Mouse (Mus musculus) forebrain, embryonic 10.5 days (tissue): Measurements from ENCODE around the gene Adh1. TPM values are rescaled to one million over a fixed set of nuclear protein-coding genes. Genes with fewer than 3 reads are reported as not detected.

Source experiments
- DNase-seq: peaks from one replicate; pipeline ENCODE4 v3.0.0-alpha.2; 2017; ENCODE audit warnings: low spot score; ENCODE audit errors: extremely low spot score
- H3K27ac ChIP-seq: fragments of 300-500 bp; sonication (generic); 2 replicates; pipeline ENCODE4 v1.5.1; 2016; ENCODE audit warnings: mild to moderate bottlenecking
- H3K27me3 ChIP-seq: fragments of 300-500 bp; sonication (generic); 2 replicates; pipeline ENCODE4 v1.6.1; 2016; ENCODE audit warnings: mild to moderate bottlenecking; ENCODE audit not compliant: poor library complexity, severe bottlenecking
- H3K36me3 ChIP-seq: fragments of 300-500 bp; sonication (generic); replicated peaks from 2 replicates; pipeline ENCODE4 v1.6.1; 2016; ENCODE audit warnings: mild to moderate bottlenecking, moderate library complexity
- H3K4me1 ChIP-seq: fragments of 300-500 bp; sonication (generic); 2 replicates; pipeline ENCODE4 v1.6.1; 2016
- H3K4me3 ChIP-seq: fragments of 300-500 bp; sonication (generic); 2 replicates; pipeline ENCODE4 v1.5.1; 2016; ENCODE audit warnings: mild to moderate bottlenecking, moderate library complexity
- H3K9me3 ChIP-seq: fragments of 300-500 bp; sonication (generic); 2 replicates; pipeline ENCODE4 v1.6.1; 2016; ENCODE audit warnings: mild to moderate bottlenecking, moderate library complexity
- WGBS: fragments of 180-500 bp; shearing (Covaris S2); methylation state at CpG from one replicate; pipeline ENCODE4 v1.1.7; 2016; 5-methylcytosine and 5-hydroxymethylcytosine counted together
- polyA plus RNA-seq: library from polyadenylated mRNA; unstranded; fragments of >200 nt; fragmentation: Nextera tagmentation; extraction: Ambion mirVana; gene quantifications from 2 replicates; pipeline ENCODE4 v1.2.1, GENCODE M21; 2016

Gene Adh1
- polyA plus RNA-seq, 1 experiment from 2014 or later, result 0.17 TPM

- Histone ChIP-seq H3K4me1 (peaks cover 15% of the 10 kb centered on the region), H3K9me3 (no peaks in the 10 kb centered on the region), H3K4me3 (no peak overlapping the region), H3K36me3 (no peaks in the 10 kb centered on the region), H3K27ac (no peak overlapping the region), H3K27me3 (no peaks in the 10 kb centered on the region)
- WGBS, result 62% methylated on average over 4 of the region's 4 CpGs
- DNase-seq, result no peak
Measured at GRCm38 (mm10) chr3:138304489-138304871, 43.7 kb downstream of the Adh1 start.

DNA sequence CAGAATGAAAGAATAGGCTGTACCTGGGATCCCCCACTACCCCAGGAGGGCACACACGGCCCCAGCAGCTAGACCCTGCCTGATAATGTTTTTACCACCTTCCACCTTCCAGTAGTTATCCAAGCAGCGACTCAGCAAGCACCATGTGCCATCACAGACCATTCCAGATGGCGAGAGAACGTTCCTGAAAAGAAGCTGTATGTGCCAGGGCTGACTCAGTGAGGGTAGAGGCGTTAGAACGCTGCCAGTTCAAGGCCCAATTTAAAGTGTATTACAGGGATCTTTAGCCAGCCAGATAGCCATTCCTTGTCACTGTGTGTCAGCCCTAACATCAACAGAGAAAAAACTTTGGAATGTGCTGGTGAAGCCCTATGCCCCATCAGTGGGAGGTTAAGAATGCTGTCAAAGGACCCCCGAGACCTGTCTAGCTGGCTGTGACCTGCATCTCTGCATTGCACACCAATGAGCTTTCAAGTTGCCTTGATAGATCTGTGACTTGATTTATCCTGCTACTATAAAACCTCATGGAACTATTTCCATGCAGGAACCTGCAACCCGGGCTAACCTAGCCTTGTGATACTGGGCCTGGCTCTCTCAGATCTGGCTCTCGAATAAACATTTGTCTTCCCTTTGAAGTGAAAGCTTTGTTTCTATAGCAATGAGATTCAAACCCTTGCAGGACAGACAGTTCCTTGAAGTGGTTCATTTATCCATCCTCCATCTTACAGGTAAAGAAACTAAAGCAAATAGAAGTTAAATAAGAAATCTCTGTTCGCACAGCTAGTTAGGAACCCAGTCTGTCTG is 44.9 kb downstream of the Adh1 start:
- Histone ChIP-seq H3K27ac (no peak overlapping the region), H3K36me3 (no peaks in the 10 kb centered on the region), H3K9me3 (no peaks in the 10 kb centered on the region), H3K4me1 (peaks cover 15% of the 10 kb centered on the region), H3K27me3 (no peaks in the 10 kb centered on the region), H3K4me3 (no peak overlapping the region)
- whole genome bisulfite sequencing, result 81% methylated on average over 10 of the region's 10 CpGs
- no peak for DNase-seq

GRCm38 (mm10) chr3:138306290-138306683 is 45.5 kb downstream of the Adh1 start:
- no peaks in the 10 kb centered on the region for H3K27me3 ChIP-seq
- no peaks in the 10 kb centered on the region for H3K9me3 ChIP-seq
- no peaks in the 10 kb centered on the region for H3K36me3 ChIP-seq
- DNase-seq, result no peak
- peaks cover 15% of the 10 kb centered on the region for H3K4me1 ChIP-seq
- WGBS, result 68% methylated on average over 8 of the region's 8 CpGs
- H3K27ac ChIP-seq, result no peak overlapping the region
- H3K4me3 ChIP-seq, result no peak overlapping the region

DNA sequence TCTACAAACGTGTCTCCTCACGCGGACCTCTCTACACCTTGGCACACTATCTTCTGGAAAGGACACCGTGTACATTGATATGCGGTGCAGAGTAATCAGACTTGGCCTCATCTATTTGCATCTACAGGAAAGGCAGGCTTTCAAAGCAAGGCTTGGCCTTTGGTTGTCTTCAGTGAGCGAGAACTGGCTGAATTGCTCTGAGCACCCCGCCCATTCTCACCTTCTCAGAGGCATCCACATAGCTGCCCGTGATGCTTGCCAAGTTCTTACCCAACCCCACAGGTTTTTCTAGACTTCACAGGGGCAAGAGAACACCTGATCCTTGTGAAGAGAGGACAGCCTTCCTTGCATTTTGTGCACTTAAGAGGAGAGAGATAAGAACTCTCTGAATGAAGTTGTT is 49.1 kb downstream of the Adh1 start:
- no peaks in the 10 kb centered on the region for H3K9me3 ChIP-seq
- H3K4me1 ChIP-seq, result peaks cover 6% of the 10 kb centered on the region; the same call in 1 of the 2 replicates
- no peaks in the 10 kb centered on the region for H3K27me3 ChIP-seq
- no peak for DNase-seq
- no peak overlapping the region for H3K27ac ChIP-seq
- WGBS, result 93% methylated on average over 8 of the region's 8 CpGs
- H3K36me3 ChIP-seq, result no peaks in the 10 kb centered on the region
- no peak overlapping the region for H3K4me3 ChIP-seq

- 81% methylated on average over 6 of the region's 6 CpGs for WGBS
Measured at GRCm38 (mm10) chr3:138311015-138311414, 50.2 kb downstream of the Adh1 start.

DNA sequence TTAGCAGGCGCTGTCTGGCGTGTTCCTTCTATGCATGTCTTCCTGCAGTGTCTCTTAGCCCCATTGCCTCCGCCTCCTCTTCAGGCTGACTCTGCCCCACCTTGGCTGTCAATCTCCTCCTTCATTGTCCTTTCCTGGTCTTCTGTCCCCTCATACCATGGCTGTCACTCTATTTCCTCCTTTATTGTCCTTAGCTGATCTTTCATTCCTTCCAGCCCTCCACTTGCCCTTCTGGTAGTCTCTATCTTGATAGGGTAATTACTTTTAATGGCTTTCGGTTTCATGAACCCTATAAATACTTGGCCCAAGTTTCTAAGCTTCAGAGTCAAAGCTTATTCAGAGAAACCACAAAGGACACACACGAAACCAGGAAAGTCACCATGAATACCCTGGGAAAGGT is 52.2 kb downstream of the Adh1 start, which contains the start of gene Adh6a:
Adh6a (plus strand) TSS at position 322 of the 400 bp plus-strand sequence.
- H3K4me1 ChIP-seq, result no peaks in the 10 kb centered on the region
- no peaks in the 10 kb centered on the region for H3K27me3 ChIP-seq
- H3K4me3 ChIP-seq, result no peak within 1 kb of the TSS
- no peak for DNase-seq
- 86% methylated on average over 5 of the region's 5 CpGs for WGBS
- no peak within 1 kb of the TSS for H3K27ac ChIP-seq
- H3K36me3 ChIP-seq, result no peaks in the 10 kb centered on the region
- H3K9me3 ChIP-seq, result no peaks in the 10 kb centered on the region

More at GRCm38 (mm10) chr3:138311015-138311414, 50.2 kb downstream of the Adh1 start:
- Histone ChIP-seq H3K9me3 (no peaks in the 10 kb centered on the region), H3K36me3 (no peaks in the 10 kb centered on the region), H3K4me3 (no peak overlapping the region), H3K27me3 (no peaks in the 10 kb centered on the region), H3K27ac (no peak overlapping the region), H3K4me1 (no peaks in the 10 kb centered on the region)
- DNase-seq, result no peak

DNA sequence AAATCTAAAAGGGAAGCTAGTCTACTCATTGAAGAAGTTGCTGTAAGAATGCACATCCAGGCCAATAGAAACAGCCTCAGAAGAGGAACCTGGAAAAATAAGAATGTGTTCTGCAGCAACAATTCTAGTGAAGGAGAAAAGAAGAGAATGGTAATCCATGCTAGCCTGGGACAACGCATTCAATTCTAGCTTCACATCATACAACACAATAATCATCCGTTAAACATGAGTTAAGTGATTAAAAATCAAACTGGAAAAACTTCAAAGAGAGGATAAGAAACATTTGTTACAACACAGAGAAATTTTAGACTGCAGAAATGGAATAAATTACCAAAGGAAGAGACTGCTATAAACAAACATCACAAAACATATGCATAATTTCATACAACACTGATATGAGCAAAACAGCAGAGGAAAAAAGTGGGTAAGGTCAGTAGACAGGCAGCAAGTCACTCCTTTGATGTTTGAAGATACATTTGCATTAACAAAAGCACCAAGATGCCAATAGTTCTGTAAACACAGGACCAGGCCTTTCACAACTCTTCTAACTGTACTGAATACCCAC is 56.2 kb downstream of the Adh1 start:
- no peak for DNase-seq
- no peaks in the 10 kb centered on the region for H3K27me3 ChIP-seq
- no peaks in the 10 kb centered on the region for H3K9me3 ChIP-seq
- H3K4me3 ChIP-seq, result no peak overlapping the region
- H3K4me1 ChIP-seq, result no peaks in the 10 kb centered on the region
- no peak overlapping the region for H3K27ac ChIP-seq
- H3K36me3 ChIP-seq, result no peaks in the 10 kb centered on the region
- WGBS, result 89% methylated on average over 2 of the region's 2 CpGs

GRCm38 (mm10) chr3:138325001-138325400 is 64.2 kb downstream of the Adh1 start:
- H3K27me3 ChIP-seq, result no peaks in the 10 kb centered on the region
- H3K9me3 ChIP-seq, result no peaks in the 10 kb centered on the region
- no peak overlapping the region for H3K4me3 ChIP-seq
- no peaks in the 10 kb centered on the region for H3K4me1 ChIP-seq
- DNase-seq, result no peak
- no peak overlapping the region for H3K27ac ChIP-seq
- WGBS, result 95% methylated on average over 17 of the region's 17 CpGs
- no peaks in the 10 kb centered on the region for H3K36me3 ChIP-seq

GRCm38 (mm10) chr3:138325466-138325865 is 64.7 kb downstream of the Adh1 start:
- H3K27me3 ChIP-seq, result no peaks in the 10 kb centered on the region
- H3K27ac ChIP-seq, result no peak overlapping the region
- no peaks in the 10 kb centered on the region for H3K4me1 ChIP-seq
- whole genome bisulfite sequencing, result 92% methylated on average over 6 of the region's 6 CpGs
- no peaks in the 10 kb centered on the region for H3K36me3 ChIP-seq
- H3K4me3 ChIP-seq, result no peak overlapping the region
- DNase-seq, result no peak
- no peaks in the 10 kb centered on the region for H3K9me3 ChIP-seq

- Histone ChIP-seq H3K4me3 (no peak overlapping the region), H3K9me3 (no peaks in the 10 kb centered on the region), H3K27ac (no peak overlapping the region), H3K27me3 (no peaks in the 10 kb centered on the region), H3K36me3 (no peaks in the 10 kb centered on the region), H3K4me1 (no peaks in the 10 kb centered on the region)
- 97% methylated on average over 8 of the region's 8 CpGs for WGBS
- DNase-seq, result no peak
Measured at GRCm38 (mm10) chr3:138333910-138334309, 73.1 kb downstream of the Adh1 start.

DNA sequence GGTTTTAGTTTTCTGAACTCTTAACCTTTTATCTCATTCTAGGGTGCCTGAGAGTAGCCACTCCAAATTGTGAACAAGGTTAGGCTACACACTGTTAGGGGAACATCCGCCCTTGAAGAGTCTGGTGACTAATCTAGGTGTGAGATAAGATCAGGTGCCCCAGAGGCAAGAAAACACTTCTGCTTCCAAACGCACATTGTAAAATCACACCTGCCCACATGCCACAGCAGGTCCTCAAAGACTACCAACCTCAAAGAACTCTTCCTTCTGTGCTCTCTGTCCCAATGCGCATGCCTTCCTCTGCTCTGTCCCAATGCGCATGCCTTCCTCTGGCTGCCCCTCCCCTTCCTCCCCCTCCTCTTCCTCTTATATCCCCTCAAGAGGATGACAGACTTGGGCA is 73.5 kb downstream of the Adh1 start:
- DNase-seq, result no peak
- WGBS, result 92% methylated on average over 4 of the region's 4 CpGs
- Histone ChIP-seq H3K27ac (no peak overlapping the region), H3K4me3 (no peak overlapping the region), H3K9me3 (no peaks in the 10 kb centered on the region), H3K4me1 (no peaks in the 10 kb centered on the region), H3K36me3 (no peaks in the 10 kb centered on the region), H3K27me3 (no peaks in the 10 kb centered on the region)

DNA sequence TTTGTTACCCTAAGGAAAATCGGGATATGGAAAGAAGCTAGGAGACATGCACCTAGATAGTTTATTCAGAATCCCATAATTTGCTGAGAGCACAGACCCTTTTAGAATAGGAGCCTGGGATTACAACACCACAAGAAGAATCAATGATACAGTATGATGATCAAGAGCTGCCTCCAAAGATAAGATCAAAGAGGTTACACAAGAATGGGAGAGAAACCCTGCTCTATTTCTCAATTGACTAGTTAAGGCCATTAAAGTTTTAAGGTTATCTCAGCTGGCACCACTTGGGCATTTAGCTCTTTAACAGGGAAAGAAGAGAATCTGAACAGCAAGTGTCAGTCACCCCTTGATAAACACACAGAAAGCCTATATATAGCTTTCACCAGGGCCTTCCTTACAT is 74.8 kb downstream of the Adh1 start:
- 95% methylated on average over 1 of the region's 1 CpGs for WGBS
- no peak for DNase-seq

DNA sequence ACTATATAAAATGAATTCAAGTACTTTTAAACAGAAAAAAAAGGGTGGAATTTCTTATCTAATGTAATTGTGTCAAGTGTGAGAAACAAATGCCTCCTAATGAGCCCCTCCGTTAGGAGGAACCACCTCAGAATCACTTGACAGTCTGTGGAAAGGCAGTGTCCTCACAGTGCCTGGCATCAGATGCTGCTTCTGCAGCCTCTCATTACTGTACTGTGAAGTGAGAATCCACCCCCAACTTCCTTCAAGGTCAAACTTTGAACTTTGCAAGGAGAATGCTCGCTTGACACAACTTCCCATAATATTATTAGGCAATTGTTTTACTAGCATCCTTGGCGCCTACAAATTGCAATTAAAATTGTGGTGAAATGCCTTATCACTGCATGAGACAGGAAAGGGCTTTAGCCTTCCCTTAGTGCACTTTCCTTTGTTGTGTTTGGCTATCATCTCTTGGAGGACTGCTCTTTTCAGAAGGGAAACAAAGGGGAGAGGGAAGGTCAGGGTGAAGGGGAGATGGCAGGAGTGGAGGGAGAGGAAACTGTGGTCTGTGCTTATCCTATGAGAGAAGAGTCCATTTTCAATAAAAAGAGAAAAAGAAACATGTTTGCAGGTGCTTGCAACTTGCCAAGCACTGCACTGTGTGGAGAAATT is 75.4 kb downstream of the Adh1 start:
- Histone ChIP-seq H3K27me3 (no peaks in the 10 kb centered on the region), H3K27ac (no peak overlapping the region), H3K4me3 (no peak overlapping the region), H3K36me3 (no peaks in the 10 kb centered on the region), H3K9me3 (no peaks in the 10 kb centered on the region), H3K4me1 (no peaks in the 10 kb centered on the region)
- DNase-seq, result no peak
- 82% methylated on average over 3 of the region's 3 CpGs for WGBS

More for the DNA sequence above, 74.8 kb downstream of the Adh1 start:
- H3K4me1 ChIP-seq, result no peaks in the 10 kb centered on the region
- no peaks in the 10 kb centered on the region for H3K27me3 ChIP-seq
- H3K27ac ChIP-seq, result no peak overlapping the region
- no peaks in the 10 kb centered on the region for H3K9me3 ChIP-seq
- H3K4me3 ChIP-seq, result no peak overlapping the region
- H3K36me3 ChIP-seq, result no peaks in the 10 kb centered on the region
